In genomic region chr15:102516728-102517404, GRCm38 (mm10) we compare ENCODE assay signal across 8 mouse cellular contexts. TPM values are rescaled to one million over a fixed set of nuclear protein-coding genes. Genes with fewer than 3 reads are reported as not detected.
DNase-seq lines count a peak whose midpoint lies in the region; ATAC-seq lines count a peak whose summit lies in the region.

Gene Map3k12, minus strand, starts transcription at chr15:102517064.

- H3K9me3 ChIP-seq in hindbrain, embryonic 10.5 days, result no peaks in the 10 kb centered on the region
- H3K9me3 ChIP-seq in lung, embryonic 16.5 days (ENCODE audit: control insufficient read depth, low read length), result no peaks in the 10 kb centered on the region

- DNase-seq in Muller cell, postnatal 12 days (ENCODE audit: inconsistent ontology term), result peak; percentile 84
- peak; percentile 90 for DNase-seq in cerebellum, adult 9-10 months
- DNase-seq in frontal cortex, adult 2 months (ENCODE audit: extremely low spot score in 1 of 2, low spot score in 1 of 2), result peak; percentile 63 to 80
- DNase-seq in hindbrain, embryonic 10.5 days (ENCODE audit: low spot score), result peak; percentile 81
- peak; percentile 73 for DNase-seq in layer of hippocampus, adult 9-11 months
- peak; percentile 71 for DNase-seq in retina, embryonic 14.5 days (ENCODE audit: low spot score)
- DNase-seq in thymus, postnatal 36 days, result peak; percentile 74 to 82

- H3K4me3 ChIP-seq in hindbrain, embryonic 10.5 days, result peak within 1 kb of the TSS; percentile 73
- peak within 1 kb of the TSS; percentile 60 for H3K4me3 ChIP-seq in lung, embryonic 16.5 days (ENCODE audit: low read length)

- no peaks in the 10 kb centered on the region for H3K27me3 ChIP-seq in hindbrain, embryonic 10.5 days (ENCODE audit: insufficient read depth, poor library complexity, severe bottlenecking)
- no peaks in the 10 kb centered on the region for H3K27me3 ChIP-seq in lung, embryonic 16.5 days (ENCODE audit: control insufficient read depth, insufficient read depth, low read depth, low read length)

- H3K9ac ChIP-seq in lung, embryonic 16.5 days (ENCODE audit: low read length), result peak within 1 kb of the TSS; percentile 64

- H3K27ac ChIP-seq in hindbrain, embryonic 10.5 days, result peak within 1 kb of the TSS; percentile 99
- peak within 1 kb of the TSS; percentile 83 for H3K27ac ChIP-seq in lung, embryonic 16.5 days (ENCODE audit: low read length)

- under 1% methylated on average over 43 of the region's 43 CpGs for WGBS in hindbrain, embryonic 10.5 days
- under 1% methylated on average over 43 of the region's 43 CpGs for WGBS in lung, embryonic 16.5 days

- ATAC-seq in lung, embryonic 16.5 days (ENCODE audit: low read depth), result no peak; the same call in 1 of the 2 replicates

- peaks cover 18% of the 10 kb centered on the region for H3K36me3 ChIP-seq in hindbrain, embryonic 10.5 days
- no peaks in the 10 kb centered on the region for H3K36me3 ChIP-seq in lung, embryonic 16.5 days (ENCODE audit: control insufficient read depth, insufficient read depth, low read length)

- peaks cover 64% of the 10 kb centered on the region for H3K4me1 ChIP-seq in hindbrain, embryonic 10.5 days (replicated peaks)
- peaks cover 17% of the 10 kb centered on the region for H3K4me1 ChIP-seq in lung, embryonic 16.5 days (replicated peaks; ENCODE audit: control insufficient read depth, insufficient read depth, low read length)

- peak within 1 kb of the TSS; percentile 89 for H3K4me2 ChIP-seq in lung, embryonic 16.5 days (ENCODE audit: low read depth, low read length)

RNA-seq across cellular contexts. Expression of gene Map3k12, which starts in this region (rescaled TPM):
- 83.9 and 90.8 TPM in 2 replicates for polyA plus RNA-seq in frontal cortex, adult 2 months (2012; rRNA removed)
- 27.1 and 35.2 TPM in 2 replicates for polyA plus RNA-seq in hindbrain, embryonic 10.5 days (2016; fragmentation: Nextera tagmentation; extraction: Ambion mirVana)
- 12.5 and 13.2 TPM in 2 replicates for polyA plus RNA-seq in lung, embryonic 16.5 days (2015; fragmentation: Nextera tagmentation; extraction: Ambion mirVana)
